Mouse (Mus musculus) ovary, adult 18-20 months (tissue): ENCODE results near the gene Hcrt.

Experiments
- DNase-seq: peaks from one replicate; pipeline ENCODE4 v3.0.0; 2022; ENCODE audit warnings: low spot score, mixed read lengths

The Hcrt gene

DNA sequence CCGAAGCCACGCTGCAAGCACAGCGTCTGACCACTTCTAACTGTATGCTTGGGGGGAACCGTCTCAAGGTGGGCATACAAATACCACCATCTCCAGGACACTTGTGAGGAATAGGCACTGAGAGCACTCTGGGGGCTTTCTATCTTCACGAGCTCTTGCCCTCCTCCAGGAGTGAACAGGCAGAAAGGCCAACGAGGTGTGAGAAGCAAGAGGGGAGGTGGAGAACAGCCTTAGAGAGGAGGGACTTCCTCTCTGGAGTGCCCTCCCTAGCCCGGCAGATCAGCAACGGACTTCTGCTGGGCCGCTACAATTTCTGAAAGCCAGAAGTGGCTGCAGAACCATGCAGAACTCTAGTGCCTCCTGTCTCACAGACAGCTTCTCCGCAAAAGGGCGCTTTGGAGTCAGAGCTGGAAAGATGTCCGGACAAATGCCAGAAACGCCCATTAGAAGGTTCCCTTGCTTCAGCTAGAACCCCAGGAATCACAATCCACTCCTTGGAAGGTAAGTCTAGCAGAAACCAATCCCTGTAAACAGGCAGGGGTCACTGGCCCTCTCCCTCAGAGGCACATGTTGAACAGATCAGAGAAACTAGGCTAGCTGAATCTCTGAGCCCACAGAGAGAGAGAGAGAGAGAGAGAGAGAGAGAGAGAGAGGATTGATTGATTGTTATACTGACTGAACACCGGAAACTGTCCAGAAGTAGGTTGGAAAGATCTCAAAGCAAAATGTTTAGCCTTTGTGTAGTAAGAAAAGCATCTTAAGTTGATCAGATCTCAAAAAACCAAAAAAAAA lies 26.6 kb downstream of the Hcrt start:
- no peak for DNase-seq

DNA sequence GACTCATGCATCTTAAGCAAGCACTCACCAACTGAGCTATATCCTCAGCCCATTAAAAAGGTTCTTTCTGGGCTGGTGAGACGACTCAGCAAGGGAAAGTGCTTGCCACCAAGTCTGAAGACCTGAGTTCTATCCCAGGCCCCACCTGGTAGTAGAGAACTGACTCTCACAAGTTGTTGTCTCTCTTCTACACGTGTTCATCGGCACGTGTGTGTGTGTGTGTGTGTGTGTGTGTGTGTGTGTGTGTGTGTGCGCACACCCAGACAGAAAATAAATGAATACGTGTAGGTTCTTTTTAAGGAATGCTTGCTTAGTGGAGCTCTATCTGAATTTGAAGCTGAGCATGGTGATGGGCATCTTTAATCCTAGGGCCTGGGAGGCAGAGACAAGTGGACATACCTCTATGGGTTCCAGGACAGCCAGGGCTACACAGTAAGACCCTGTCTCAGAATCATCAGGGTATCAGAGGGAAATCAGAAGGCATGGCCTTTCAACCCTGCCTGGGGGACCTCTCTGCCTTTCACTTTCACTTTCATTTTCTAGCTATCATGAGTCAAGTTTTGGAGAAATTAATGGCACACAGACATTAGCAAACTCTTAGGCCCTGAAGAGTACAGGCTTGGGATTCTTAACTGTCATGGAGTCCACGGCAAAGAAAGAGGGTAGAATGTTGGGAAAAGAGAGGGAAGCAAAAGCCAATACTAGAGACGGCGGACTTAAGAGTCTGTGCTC lies 27.4 kb downstream of the Hcrt start:
- DNase-seq = no peak

DNA sequence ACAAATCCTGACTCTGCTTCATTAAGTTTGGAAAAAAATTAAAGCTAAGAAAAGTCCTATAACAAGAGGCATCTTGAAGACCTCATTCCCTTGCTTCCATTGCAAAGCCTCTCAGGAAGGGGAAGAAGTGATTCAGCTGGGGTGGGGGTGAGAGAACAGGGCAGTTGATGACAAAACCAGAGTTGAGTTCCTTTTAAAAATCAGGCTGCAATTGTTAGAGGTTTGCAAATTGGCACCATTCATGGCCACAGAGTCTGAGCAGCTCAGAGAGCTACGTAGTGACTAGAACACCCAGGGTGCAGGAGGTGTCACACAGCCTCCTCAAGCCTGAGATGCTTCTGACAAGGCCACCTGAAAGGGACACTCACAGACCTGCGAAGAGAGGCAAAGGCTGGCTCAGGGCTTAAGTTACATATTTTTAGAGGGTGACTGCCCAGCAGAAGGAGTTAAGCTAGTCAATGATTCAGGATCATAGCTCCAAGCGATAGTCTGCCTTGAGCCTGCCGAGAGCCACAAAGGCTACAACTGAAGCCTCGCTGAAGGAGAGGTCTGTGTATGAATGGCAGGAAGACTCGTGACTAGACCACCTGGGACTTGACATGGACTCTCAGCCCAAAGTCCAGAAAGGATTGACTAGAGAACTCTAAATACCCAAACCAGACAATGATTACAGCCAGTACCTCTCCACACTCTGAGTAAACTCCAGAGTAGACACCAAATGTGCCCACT lies 32.1 kb downstream of the Hcrt start:
- DNase-seq = no peak

DNA sequence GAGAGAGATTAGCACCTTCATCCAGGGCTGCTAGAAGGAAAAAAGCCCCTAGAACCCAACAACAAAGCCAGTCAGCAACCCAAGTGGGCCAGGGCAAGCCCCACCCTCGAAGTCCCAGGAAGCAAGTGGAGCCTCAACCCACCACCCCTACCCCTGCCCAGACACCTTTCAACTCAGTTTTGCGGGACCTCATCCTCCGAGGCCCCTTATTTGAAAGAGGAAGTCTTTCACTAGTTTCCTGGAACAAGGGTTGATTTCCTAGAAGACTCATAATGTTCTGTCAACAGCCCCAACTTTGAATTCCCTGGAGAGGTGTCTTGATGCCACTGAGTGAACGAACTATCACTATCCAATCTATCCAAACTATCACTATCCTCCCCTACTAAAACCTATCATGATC lies 32.8 kb downstream of the Hcrt start:
- DNase-seq = no peak

DNA sequence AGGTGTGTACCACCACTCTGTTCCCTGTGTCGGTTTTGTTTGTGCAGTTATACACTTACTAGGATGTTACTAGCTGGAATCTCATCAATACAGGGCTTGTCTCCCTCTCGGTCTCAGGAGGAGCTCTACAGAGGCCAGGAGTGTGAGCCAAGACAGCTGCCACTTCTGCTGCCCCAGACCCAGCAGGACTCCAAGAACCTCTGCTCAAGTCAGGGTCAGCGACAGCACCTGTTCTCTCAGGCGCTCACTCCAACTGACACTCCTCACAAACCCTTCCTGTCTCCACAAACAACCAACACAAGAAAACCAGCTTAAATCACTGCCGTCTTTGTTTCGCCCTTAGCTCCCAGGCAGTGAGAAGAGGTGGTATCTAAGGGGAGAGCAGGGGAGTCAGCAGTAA lies 34.1 kb downstream of the Hcrt start:
- no peak for DNase-seq

DNA sequence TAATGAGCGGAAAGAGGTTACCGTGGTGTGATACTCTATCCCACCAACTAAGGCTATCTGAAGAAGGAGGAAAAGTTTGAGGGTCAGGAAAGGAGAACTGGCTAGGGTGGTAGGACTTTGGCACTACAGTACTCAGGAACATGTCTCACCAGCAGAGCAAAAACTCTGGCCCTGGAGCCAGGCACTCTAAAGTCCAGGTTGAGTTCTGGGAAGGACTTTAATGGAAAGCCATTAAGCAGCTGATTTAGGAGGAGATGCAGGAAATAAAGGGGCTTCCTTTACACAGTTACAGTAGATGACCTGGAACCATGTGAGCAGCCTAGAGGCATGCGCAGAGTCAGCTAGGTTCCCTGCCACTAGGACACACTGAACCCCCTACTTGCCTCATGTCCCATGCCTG lies 35.5 kb downstream of the Hcrt start:
- DNase-seq = no peak

DNA sequence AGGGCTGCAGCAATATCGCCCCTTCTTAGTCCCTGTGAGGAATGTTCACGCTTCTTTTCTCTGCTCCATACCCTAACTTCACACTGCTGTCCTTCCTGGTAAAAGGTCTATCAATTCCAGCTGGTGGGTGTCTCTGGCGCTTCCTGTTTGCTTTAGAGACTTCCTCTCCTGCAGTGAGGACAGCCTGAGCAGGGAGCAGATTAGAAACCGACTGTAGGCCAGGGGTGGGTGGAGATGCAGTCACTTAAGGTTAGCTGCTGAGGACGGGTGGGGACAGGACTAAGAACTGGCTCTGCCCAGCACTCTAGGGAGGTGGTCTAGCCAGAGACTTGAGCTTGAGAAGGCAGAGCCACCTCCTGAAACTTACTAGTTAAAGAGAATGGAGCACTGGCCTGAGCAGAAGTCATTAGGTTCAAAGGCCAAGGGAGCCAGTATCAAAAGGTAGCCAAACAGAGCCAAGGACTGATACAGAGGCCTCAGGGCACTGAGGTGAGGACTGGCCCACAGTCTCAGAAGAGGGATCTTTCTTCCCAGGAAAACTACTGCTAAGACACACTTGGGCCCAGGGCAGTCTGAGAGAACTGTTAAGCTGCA lies 37.7 kb downstream of the Hcrt start:
- no peak for DNase-seq

DNA sequence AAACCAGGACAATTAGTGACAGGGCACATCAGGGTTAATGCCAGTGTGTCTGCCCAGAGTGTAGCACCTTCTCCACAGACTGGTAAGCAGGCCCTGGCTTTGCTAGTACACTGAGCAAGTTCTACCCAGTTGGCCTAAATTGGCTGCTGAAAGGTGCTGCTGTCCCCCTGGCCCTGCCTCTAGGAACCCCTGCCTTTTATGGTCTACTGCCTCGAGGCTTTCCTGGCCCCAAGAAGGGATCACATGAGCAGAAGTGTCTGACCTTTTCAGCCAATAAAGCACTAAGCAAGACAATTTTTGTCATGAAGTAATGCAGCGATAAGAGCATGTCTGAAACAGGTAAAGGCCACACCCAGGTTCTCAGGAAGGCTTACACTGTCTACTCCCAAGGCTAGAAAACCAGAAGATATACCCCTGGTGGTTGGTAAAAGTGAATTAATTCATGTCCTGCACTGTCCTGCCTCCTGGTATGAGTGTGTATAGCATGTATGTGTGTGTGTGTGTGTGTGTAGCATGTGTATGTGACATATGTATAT lies 40.2 kb downstream of the Hcrt start:
- no peak for DNase-seq

DNA sequence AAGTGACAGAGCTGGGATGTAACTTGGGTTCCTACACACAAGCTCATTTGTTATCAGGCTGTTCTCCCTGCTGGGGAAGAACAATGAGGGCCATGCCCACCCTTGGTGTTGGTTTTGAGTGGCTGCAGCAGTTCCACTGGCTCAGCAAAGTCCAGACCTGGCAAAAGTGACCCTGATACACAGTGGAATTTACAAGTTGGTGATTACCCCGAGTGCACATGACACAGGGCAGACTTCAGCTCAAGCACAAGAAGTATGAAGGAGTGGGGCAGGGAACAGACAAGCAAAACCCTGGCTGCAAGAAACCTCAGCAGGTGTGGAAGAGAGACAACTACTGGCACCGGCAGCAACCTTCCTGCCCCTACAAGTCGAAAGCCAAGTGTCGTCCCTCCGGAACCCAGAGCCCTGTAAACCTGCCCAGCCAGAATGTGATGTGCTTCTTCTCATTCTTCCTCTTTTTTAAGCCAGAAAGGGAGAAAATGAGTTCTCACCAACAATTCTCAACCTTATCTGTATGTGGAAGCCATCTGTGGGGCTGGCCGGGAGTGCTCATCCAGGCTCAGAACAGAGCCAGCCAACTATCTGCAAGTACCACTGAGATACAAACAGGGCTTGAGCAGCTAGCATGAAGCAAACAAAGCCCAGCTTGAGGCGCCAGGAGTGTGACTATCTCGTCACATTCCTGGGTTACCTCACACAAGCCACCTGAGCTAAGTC lies 40.8 kb downstream of the Hcrt start:
- DNase-seq = no peak

DNA sequence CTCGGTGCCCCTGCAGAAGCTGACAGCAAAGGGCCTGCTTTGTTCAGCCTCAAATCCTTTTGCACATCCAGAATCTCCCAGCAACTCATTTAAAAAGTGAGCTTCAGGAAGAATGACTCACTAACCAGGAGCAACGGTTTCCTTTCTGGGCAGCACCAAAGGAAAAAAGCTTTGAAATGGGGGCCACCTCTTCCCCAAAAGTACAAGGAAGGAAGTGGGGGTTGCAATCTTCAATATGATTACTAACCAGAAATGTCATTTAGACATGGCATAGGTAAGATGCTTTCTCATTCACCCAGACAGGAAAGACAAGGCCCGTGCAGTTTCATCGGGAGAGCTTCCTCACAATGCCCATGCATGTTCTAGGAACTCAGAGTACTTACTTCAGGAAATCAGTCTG lies 41.5 kb downstream of the Hcrt start:
- DNase-seq = no peak

DNA sequence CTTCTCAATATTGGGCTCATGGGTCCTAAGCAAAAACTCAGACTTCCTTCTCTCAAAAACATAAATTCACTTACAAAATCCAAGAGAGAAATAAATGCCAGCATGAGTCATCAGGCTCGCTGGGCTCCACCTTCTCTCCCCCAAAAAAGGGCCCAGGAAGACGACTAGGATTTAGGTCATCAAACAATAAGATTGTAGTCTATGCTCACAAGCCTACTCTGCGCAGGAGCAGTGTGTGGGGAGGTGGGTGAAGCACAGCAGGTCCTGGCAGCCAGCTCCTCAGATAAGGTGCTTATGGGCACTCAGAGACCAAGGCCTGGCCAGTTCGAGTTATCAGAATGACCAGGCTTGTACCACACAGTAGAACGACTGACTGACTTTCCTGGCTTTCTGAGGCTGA lies 42.4 kb downstream of the Hcrt start:
- DNase-seq = no peak

DNA sequence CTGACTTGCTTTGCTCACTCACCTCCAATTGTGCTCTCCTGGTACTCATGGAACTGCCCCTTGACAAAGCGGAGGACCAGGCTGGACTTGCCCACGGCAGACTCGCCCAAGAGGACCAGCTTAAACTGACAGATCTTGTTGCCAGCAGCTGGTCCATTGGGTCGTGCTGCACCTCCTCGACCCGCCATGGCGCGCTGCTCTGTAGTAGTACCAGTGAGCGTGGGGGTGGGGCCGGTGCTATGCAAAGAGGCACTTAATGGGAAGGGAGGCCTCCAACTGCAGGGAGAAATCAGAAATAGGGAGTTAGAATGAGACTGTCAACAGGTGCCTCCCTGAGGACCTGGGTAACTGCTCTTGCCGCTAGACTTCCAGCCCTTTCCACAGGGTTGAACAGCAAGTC lies 42.8 kb downstream of the Hcrt start:
- no peak for DNase-seq

DNA sequence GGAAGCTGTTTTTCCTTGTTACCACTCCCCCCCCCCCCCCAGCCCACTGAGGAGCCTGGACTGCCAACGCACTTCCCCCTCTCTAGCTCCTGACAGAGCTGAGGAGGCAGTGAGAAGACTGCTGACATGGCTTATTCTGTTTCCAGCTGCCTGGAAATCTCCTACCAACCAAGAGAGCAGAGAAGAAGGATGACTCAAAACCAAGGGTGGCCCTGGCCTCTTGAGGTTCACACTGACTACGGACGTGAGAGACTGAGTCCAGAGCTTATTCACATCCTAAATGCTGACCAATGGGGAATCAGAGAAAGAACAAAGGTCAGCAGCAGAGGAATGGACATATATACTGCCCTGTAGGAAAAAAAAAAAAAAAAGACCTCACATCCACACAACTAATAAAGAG lies 43.4 kb downstream of the Hcrt start:
- DNase-seq = no peak

DNA sequence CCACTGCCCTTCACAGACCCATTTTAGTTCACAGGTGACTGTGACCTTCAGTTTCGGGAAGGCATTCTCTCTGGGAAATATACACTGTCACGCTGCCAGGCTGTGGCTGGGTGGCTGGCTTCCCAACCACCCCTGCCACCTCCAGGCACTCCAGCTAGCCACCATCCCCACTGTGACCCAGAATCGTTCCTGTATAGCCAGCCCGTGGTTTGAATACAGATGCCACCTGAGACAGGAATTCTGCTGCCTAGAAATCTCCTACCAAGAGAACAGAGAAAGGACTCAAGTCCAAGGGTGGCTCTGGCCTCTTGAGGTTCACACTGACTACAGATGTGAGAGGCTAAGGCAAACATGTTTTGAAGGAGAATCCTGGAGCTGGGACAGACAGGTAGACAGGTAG lies 43.9 kb downstream of the Hcrt start:
- no peak for DNase-seq

DNA sequence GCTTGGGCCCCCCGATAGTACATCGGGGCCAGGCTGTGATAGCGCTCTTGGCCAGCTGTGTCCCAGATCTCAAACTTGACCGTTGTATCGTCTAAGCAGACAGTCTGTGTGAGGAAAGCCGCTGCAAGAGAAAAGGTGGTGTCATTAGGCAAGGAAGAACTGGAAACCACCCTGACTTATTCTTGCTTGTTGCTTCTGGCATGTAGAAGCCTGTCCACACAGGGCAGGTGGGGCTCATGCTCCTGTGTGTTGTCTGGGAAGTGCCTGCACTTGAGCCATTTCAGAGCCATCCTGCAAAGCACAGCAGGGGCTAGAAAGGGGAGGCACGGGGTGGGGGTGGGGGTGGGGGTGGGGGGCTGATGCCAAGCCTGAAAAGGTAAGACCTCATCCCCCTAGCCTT lies 44.3 kb downstream of the Hcrt start:
- no peak for DNase-seq

DNA sequence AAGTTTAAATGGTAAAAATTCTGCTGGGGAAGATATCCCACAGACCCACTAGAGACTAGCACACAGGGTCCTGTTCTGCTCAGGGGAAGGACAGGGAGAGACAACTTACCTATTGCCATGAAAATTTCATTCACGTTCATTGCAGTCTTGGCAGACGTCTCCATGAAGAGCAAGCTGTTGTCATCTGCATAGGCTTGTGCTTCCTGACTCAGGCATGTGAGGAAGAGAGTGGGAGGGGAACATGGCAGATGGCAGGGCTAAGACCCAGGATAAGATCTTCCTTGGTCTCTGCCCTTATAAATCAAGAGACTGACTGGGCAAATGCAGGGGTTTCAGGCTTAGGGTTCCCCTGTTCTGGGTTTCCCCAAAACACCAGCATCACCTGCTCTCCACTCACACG lies 46.1 kb downstream of the Hcrt start:
- DNase-seq = no peak

DNA sequence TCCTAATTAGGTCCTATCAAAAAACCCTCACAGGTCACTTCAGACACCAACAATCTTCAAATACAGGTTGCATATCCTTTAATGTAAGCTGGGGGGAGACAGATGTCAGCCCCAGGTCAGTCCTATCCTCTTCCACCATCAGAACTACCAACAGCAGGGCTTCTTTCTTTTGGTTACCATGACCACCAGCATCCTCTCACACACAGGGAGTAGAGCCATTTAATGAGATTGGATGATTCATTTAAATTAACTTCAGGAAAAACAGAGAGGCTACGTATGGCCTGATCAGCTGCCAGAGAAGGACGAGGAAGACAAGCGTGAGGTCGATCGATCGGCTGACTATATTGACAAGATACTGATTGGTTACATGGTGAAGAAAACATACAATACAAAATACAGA lies 47.8 kb downstream of the Hcrt start:
- DNase-seq = no peak

DNA sequence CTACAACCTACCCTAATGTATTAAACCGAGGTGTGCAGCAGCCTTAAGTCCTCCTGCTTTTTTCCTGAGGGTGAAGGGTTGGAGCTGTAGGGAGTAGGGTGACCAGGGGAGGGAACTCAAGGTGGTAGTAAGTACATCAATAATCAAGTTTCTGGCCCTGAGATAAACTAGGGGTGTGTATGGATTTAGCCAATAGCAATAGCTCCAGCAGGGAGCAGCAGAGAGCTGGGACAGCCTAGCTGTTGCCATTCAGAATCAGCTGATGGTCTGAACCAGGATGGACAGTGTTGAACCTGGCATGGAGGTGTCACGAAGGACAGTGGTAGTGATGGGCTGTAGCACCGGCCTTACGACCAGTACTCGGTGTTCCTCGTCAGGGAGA lies 48.2 kb downstream of the Hcrt start:
- DNase-seq = no peak

DNA sequence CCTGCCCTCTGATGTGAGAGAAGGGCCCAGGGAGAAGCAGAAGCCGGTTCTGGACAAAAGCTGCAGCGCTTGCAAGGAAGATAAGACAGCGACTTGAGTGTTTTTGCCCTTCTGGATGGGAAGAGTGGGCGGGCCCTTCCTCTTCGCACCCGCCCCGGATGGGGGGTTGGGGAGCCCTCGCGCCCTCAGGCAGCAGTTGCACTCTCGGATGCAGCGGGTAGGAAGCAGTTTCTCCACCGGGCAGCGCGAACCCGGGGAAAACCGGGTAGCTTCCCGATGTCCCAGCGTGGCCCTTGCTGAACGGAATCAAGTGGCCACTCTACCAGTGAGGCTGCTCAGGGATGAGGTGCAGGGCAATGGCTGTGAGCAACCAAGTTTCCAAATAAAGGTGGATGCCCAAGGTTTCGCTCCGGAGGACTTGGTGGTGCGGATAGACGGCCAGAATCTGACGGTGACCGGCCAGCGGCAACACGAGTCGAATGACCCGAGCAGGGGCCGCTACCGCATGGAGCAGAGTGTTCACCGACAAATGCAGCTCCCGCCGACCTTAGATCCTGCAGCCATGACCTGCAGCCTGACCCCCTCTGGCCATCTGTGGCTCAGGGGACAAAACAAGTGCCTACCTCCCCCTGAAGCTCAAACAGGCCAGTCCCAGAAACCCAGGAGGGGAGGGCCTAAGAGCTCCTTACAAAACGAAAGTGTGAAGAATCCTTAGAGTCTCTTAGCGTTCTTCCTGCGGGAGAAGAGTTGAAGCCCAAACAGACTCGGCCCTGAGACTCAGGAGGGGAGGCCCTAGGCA lies 48.8 kb downstream of the Hcrt start, which contains the start of gene Hspb9:
TSS of gene Hspb9 (plus strand) at position 116 of the 799 bp plus-strand sequence.
- peak; percentile 69 for DNase-seq

DNA sequence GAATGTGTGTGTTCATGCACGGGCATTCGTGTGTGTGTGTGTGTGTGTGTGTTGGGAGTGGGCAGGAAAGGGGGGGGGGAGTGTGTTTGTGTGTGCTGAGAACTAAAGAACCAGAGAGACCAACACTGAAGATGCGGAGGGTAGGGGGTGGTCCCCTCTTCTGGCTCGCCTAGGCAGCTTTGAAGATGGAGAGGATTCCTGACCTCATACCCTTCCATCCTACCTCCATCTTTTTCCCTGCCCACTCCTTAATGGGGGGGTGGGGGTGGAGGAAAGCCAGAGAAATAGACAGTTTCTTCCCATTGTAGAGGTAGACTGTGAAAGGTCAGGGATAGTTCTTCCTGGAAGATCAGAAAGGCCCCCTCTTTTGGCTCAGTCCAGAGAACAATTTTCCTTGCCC lies 49.6 kb downstream of the Hcrt start:
- DNase-seq = no peak
